Mouse (Mus musculus) v-Abl transformed pro-B cells (cell line): ENCODE data around the gene Zfp398.

ENCODE experiments used
- in situ Hi-C, 2 experiments: fragments of 400-800 bp; cut with MboI; formaldehyde crosslinking; loops; one replicate each; pipeline ENCODE4 v1.15.1; 2025; ENCODE audit not compliant: unreplicated experiment in 2 of 2

Zfp398 gene

GRCm38 (mm10) chr6:47879049-47879716 is 43.7 kb downstream of the Zfp398 start:
- in situ Hi-C loops, result no loop called here

GRCm38 (mm10) chr6:47880166-47880565 is 44.7 kb downstream of the Zfp398 start:
- in situ Hi-C loops, result no loop called here

GRCm38 (mm10) chr6:47888812-47889383 is 53.4 kb downstream of the Zfp398 start:
- in situ Hi-C loops, result no loop called here

DNA sequence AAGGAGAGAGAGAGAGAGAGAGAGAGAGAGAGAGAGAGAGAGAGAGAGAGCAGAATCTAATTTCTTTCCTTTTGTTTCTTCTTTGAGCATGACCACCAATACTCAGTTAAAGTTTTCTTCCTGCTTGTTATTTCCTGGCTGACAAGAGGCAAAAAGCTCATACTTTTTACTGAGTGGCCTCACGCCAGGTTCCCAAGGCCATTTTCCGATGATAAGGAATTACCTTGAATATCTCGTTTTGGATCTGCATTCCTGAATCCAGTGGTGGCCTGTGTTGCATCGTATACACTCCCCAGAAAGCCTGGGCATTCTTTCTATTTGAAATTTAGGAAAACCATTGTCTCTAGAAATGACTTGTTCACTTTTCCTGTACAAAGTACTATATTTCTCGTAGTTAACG is 64.0 kb downstream of the Zfp398 start:
- in situ Hi-C loops, result no loop called here

DNA sequence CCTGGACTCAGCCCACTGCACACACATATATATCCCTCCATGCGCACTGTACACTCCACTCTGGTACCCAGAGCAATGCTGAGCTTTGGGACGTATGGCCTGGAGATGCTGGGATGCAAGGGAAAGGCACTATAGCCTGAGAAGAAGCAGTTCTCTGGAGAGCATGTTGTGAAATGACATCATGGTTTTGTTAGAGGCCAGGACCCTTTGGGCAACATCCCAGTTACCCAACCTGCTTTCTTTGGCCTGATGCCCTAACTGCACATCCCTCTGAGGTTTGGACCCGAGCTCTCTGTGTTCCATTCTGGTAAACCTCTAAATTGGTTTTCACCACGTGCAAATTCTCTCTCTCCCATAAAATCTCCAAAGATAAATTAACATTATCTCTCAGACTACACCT is 68.1 kb downstream of the Zfp398 start:
- in situ Hi-C loops, result no loop called here

DNA sequence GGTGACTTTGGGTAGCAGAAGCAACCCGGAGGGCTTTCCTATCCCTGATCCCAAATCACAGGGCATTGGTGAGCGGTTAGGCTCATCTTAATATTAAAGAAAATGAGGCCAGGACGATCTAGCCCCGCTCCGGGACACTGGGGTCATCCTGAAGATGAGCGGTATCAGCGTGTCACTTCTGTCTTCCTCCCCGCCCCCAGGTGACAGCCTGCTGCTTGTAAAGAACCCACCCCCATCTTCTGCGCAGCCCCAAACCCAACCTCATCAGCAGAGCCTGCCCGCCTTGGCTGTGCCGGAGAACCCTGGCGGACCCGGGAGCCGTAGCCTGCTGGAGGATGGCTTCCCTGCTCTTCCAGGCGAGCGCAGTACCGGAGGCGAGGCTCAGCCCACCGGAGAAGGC is 68.9 kb downstream of the Zfp398 start:
- in situ Hi-C loops, result no loop called here

DNA sequence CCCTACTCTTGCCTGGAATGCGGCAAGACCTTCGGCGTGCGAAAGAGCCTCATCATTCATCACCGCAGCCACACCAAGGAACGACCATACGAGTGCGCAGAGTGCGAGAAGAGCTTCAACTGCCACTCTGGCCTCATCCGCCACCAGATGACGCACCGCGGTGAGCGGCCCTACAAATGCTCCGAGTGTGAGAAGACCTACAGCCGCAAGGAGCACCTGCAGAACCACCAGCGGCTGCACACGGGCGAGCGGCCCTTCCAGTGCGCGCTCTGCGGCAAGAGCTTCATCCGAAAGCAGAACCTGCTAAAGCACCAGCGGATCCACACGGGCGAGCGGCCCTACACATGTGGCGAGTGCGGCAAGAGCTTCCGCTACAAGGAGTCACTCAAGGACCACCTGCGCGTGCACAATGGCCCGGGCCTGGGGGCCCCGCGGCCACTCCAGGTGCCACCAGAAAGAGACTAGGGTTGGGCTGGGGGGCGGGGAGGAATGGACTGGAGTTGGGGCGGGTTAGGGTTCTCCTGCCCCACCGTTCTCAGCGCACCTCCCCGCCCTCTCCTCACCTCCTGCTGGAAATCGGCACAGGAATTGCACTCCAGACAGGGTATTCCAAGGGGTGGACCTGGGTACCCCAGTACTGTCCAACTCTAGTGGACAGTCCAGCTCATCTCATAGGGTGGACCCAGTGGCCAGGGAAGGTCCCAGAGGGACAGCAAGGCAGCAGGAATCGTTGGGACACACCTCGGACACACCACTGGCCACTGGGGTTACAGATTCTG is 69.6 kb downstream of the Zfp398 start:
- in situ Hi-C loops, result no loop called here

GRCm38 (mm10) chr6:47906326-47906725 is 70.9 kb downstream of the Zfp398 start:
- in situ Hi-C loops, result no loop called here

GRCm38 (mm10) chr6:47909007-47909406 is 73.5 kb downstream of the Zfp398 start:
- in situ Hi-C loops, result no loop called here

GRCm38 (mm10) chr6:47911650-47912049 is 76.2 kb downstream of the Zfp398 start:
- in situ Hi-C loops, result no loop called here

DNA sequence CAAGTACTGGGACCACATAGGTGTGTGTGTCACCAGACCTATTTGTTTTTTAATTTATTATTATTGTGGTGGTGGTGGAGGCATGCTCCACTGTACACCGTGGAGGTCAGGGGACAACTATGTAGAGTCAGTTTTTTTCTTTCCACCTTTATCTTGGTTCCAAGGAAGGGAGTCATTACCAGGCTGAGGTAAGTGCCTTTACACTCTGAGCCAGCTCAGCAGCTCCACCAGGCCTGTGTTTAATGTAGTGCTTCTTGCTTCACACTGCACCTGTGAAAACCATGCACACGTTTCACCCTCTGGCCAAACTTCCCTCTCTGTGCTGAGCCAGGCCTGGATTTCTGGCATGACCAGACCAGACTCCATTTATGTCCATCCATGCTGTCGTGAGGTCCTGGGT is 77.5 kb downstream of the Zfp398 start:
- in situ Hi-C loops, result no loop called here

DNA sequence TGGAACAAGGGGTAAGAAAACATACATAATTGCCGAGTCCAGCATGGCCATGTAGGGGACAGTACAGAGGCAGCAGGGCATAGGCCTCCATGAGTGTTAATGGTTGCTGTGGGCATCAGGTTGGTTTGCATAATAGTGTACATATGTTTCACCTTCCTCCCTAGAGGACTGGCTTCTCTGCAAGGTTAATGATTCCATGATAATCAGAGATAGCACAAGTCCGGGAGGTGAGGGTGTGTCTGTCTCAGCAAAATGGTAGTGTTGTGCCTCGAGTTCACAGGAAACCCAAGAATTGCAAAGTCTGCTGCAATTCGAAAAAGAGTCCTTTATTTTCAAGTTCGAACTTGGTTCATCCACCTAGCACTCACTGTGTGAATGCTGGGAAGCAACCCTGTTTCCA is 81.6 kb downstream of the Zfp398 start:
- in situ Hi-C loops, result loop anchor here in 1 of 2 experiments (5.0 kb wide), 1 partner anchor 40 kb away; no protein-coding TSS in a partner anchor

DNA sequence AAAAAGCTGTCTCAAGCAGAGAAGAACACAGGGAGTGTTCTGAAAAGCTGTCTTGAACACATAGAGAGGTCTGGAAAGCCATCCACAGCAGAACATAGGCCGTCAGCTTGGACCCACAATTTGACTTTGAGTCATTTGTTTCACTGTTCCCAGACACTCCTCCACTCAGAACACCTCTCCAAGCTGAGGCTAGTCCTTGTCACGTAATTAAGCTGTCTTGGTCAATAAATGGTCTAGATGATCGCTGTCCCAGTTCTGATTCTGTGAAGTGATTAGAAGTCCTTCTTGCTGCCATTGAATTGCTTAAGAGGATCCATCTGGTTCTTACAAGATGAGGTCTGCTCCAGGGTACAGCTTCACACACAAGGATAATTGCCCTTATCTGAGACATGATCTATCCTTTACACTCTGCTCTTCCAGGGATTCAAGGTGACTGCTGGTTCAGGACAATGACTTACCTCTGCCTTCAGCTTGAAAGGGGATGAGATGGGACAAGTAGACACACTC is 83.4 kb downstream of the Zfp398 start:
- in situ Hi-C loops, result loop anchor here in 1 of 2 experiments (5.0 kb wide), 1 partner anchor 38 kb away; no protein-coding TSS in a partner anchor

DNA sequence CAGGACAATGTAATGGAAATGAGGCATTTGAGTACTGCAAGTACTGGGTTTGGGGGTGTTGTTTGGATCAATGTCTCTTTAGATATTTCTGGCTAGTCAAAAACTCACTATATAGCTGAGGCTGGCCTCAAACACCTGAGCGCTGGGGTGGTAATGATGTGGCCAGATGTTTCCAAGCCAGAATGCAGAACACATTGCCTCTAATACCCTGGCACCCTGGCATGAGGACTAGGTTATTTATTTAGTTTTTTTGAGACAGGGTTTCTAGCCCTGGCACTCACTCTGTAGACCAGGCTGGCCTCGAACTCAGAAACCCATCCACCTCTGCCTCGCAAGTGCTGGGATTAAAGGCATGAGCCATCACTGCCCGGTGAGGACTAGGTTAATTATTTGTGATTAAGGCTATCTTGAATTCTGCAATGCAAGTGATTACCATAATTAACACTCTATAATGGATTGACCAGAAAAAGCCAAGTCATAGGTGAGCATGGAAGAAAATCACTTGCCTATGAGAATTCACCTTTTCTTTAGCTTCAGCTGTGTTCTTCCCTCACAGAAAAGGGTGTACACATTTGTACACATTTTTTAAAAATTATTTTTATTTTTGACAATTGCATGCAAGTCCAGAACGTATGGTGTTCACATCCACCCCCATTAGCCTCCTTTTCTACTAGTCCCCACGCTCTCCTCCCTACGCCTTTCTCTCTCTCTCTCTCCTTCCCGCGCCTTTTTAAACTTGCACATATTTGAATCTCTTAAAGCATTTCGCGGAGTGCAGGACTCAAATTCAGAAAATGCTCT is 84.4 kb downstream of the Zfp398 start:
- in situ Hi-C loops, result loop anchor here in 1 of 2 experiments (5.0 kb wide), 1 partner anchor 37 kb away; no protein-coding TSS in a partner anchor

GRCm38 (mm10) chr6:47920447-47921340 is 85.2 kb downstream of the Zfp398 start, which contains the start of gene Zfp212:
Gene Zfp212, plus strand, starts transcription at chr6:47920476.
- in situ Hi-C loops, result no loop called here
